Mouse (Mus musculus) layer of hippocampus, adult 9-10 months (tissue): Measurements from ENCODE around the gene Slc38a3.

Source experiments
- DNase-seq: peaks from one replicate; pipeline ENCODE4 v3.0.0; 2022; ENCODE audit warnings: low spot score

Gene Slc38a3

GRCm38 (mm10) chr9:107695441-107696105, 26.2 kb upstream of the Slc38a3 start:
- DNase-seq, result no peak

DNA sequence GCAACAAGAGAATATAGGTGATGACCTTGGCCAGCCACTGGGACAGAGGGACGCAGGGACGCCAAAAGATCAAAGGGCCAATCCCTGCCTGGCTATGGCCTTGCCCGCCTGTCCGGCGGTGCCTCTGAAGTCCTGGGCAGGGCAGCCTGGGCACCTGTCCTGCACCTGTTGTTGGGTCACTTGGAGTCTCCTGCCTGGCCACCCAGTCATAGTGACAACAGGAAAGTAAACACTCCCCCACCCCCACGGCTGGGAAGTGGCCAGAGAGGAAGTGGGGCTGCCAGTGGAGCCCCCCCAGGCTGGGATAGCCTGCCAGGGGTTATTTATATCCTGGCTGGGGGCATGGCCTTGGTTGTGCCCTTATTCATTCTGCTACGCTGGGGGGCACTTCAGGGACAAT, 25.3 kb upstream of the Slc38a3 start:
- no peak for DNase-seq

- DNase-seq, result no peak
Measured at GRCm38 (mm10) chr9:107693433-107693987, 24.2 kb upstream of the Slc38a3 start.

DNA sequence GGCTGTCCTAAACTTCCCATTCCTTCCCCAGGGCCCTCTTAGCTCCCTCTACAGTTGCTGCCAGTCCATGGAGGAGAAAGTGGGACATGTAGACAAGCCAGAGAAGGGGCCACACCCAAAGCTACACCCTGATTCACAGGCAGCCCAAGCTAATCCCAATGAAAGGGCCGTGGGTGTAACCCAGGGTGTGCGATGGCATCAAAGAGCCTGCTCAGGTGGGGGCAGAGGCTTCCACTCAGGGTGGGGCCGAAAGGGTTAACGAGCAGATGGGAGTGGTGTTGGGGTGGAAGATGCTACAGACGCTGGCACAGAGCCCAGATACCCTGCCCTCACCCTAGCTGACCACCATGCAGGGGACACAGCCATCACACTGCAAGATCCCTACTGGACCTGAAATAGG, 23.5 kb upstream of the Slc38a3 start:
- DNase-seq, result no peak

DNA sequence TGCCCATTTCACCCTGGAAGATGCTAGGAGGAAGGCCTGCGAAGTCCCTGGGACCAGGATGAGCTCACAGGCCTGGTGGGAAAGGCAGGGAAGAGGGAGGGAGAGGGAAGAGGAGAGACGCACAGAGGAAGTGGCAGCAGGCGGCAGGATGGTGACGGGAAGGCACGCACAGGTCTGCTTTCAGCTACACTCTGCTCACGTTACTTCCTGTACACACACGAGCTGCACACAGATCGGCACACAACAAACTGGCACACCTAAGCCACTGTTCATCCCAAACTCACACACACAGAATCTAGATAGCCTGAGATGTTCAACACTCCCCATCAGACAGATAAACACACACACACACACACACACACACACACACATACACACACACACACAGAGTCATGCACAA, 21.1 kb upstream of the Slc38a3 start:
- no peak for DNase-seq

- no peak for DNase-seq
Measured at GRCm38 (mm10) chr9:107688939-107689338, 19.6 kb upstream of the Slc38a3 start.

GRCm38 (mm10) chr9:107688415-107688814, 19.1 kb upstream of the Slc38a3 start:
- DNase-seq, result no peak

- no peak for DNase-seq
Measured at GRCm38 (mm10) chr9:107685231-107685981, 16.1 kb upstream of the Slc38a3 start.

DNA sequence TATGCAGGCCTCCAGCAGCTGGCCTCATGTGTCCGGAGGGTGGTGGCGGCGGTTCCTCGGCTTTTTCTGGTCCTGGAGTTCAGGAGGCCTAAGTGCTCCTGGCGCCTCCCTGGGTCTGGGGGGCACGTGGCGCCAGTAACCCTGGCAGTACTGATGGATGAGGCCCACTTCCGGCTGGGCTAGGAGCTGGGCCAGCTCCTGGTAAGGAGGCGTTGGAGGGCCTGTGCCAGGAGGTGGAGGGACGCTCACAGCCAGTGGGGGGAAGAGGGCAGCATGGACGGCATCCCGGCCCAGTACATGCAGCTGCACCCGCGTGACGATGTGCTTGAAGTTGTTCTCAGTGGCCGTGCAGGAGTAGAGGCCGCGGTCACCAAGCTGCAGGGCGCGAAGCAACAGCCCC, 13.1 kb upstream of the Slc38a3 start:
- DNase-seq, result no peak

- DNase-seq, result no peak
Measured at GRCm38 (mm10) chr9:107679501-107679900, 10.2 kb upstream of the Slc38a3 start, which contains the start of gene Gnat1. Gene Gnat1, minus strand, starts transcription at chr9:107679712.

GRCm38 (mm10) chr9:107678861-107679260, 9.5 kb upstream of the Slc38a3 start:
- no peak for DNase-seq

DNA sequence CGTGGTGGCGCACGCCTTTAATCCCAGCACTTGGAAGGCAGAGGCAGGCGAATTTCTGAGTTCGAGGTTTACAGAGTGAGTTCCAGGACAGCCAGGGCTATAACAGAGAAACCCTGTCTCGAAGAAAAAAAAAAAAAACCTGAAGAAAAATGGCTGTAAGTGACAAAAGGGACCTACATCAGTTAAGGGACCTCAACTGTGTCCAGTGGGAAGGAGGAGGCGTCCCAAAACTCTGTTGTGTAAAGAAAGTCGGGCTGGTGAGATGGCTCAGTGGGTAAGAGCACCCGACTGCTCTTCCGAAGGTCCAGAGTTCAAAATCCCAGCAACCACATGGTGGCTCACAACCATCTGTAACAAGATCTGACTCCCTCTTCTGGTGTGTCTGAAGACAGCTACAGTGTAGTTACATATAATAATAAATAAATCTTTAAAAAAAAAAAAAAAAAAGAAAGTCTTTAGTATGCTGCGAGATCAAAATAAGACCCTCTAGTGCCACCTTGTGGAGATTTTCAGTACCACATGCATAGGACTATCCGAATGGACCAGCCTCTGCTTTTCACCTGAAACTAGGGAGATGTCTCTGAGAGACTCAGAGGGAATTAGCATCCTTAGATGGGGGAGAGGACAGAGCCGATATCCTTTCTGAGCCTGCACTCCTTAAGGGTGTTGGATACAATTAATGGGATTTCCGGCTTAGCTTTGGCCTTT, 8.6 kb upstream of the Slc38a3 start:
- DNase-seq, result peak; percentile 74

- no peak for DNase-seq
Measured at GRCm38 (mm10) chr9:107677091-107677784, 7.9 kb upstream of the Slc38a3 start.

DNA sequence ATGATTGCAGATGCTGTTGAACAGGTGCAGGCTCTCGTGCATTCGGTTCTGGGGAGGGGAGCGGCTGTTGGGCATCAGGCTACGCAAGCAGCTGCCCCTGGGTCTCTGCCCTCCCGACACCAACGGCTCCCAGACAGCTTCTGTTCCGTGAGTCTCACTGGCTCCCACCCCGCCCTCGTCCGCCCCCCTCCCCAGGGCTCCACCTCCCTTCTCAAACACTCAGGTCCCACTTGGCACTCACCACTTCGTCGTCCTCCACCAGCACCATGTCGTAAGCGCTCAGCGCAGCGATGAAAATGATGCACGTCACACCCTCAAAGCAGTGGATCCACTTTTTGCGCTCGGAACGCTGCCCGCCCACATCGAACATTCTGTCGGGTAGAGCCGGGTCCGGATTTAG, 7.0 kb upstream of the Slc38a3 start:
- DNase-seq, result no peak

DNA sequence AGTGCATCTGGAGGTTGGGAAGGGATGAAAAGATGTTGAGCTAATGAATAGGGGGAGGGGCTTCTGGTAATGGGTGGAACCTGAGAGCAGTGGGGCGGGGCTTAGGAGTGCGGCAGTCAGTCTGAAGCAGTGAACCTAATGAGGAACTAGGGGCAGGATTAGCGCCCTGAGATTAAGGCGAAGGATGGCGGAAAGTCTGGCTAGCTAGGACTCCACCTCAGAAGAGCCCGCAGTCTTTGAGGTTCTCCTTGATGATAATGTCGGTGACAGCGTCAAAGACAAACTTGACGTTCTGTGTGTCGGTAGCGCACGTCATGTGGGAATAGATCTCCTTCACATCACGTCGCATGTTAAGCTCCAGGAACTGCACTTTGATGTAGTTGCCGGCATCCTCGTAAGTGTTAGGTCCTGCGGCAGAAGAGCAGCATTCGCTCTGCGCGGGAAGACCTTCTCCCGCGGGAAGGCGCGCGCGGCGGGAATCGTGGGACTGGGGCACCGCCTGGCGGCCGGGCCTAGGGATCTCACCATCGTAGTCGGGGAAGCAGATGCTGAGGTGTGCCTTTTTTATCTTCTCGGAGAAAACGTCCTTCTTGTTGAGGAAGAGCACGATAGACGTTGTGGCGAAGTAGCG, 6.5 kb upstream of the Slc38a3 start:
- peak; percentile 38 for DNase-seq

- DNase-seq, result no peak
Measured at GRCm38 (mm10) chr9:107674609-107675429, 5.5 kb upstream of the Slc38a3 start.

GRCm38 (mm10) chr9:107670259-107670658, 929 bp upstream of the Slc38a3 start:
- DNase-seq, result no peak

DNA sequence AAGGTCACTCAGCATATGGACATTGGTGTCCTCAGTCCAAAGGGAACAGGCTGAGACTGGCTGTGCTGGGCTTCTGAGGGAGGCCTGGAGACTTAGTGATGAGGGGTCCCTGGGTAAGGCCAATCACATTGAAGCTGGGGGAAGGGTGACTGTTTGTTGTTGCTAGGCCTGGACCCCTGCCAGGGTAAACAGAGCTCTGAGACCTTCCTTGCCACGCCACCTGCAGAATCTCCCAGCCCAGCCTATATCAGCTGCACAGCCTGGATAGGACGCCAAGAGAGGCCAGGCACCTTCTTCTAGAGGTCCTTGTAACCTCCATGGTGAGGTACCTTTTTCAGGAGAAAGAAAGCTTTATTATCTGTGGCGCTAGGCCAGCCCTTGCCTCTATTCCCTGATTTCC, 414 bp downstream of the Slc38a3 start:
- DNase-seq, result no peak

DNA sequence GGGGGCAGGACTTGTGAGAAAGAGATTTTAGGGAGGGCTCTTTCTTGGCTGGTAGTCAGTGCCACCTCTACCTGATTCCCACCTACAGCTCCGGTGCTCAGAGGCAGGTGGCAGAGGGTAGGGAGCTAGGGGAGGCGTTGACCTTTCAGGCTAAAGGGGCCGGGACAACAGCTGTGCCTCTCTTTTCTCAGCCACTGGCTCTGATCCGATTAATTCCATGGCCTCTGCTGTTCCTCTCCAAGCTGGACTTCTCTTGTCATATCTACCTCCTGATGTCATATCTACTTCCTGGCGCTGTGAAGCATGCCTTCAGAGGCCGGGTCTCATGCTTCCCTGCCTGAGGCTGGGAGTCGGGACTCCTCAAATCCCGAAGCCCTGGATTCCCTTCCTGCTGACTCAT, 1.3 kb downstream of the Slc38a3 start:
- no peak for DNase-seq

GRCm38 (mm10) chr9:107667219-107667618, 2.1 kb downstream of the Slc38a3 start:
- DNase-seq, result no peak

- DNase-seq, result no peak
Measured at GRCm38 (mm10) chr9:107666751-107667205, 2.6 kb downstream of the Slc38a3 start.
